7 mouse cellular contexts compared by ENCODE assay signal in the genomic region with DNA sequence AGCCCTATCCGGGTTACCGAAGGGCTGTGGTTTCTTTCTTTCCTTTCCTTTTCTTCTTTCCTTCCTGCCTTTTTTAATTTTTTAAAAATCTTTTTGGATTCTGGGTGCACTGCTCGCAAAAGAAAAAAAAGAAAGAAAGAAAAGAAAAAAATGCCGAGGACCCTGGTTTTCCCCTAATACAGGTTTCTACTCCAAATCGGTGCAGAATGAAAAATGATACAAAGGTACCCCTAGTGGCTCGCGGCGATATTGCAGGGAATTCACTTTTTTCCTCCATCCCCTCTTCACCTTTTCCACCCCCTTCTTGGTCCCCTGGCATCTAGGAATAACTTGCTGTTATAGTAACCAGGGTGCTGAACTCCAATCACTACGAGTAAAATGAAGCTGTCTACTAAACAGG.
DNase-seq lines count a peak whose midpoint lies in the region; ATAC-seq and TF ChIP-seq lines count a peak whose summit lies in the region.

No protein-coding gene starts in this region.

- in situ Hi-C loops in Patski (cut with MboI; ENCODE audit: low pct_unique_long_range_greater_than_20kb), result no loop called here

- H3K27me3 ChIP-seq in Patski, result peaks cover 49% of the 10 kb centered on the region
- no peaks in the 10 kb centered on the region for H3K27me3 ChIP-seq in forebrain, embryonic 13.5 days
- H3K27me3 ChIP-seq in hindbrain, embryonic 14.5 days (ENCODE audit: control insufficient read depth, insufficient read depth, low read length), result no peaks in the 10 kb centered on the region
- H3K27me3 ChIP-seq in midbrain, embryonic 12.5 days, result no peaks in the 10 kb centered on the region

- H3K4me2 ChIP-seq in forebrain, embryonic 13.5 days, result peak overlapping the region; percentile 75
- peak overlapping the region; percentile 50 for H3K4me2 ChIP-seq in hindbrain, embryonic 14.5 days (replicated peaks)
- H3K4me2 ChIP-seq in midbrain, embryonic 12.5 days (replicated peaks), result peak overlapping the region; percentile 71

- no peaks in the 10 kb centered on the region for H3K9me3 ChIP-seq in forebrain, embryonic 13.5 days (replicated peaks)
- H3K9me3 ChIP-seq in hindbrain, embryonic 14.5 days (ENCODE audit: control insufficient read depth, low read length), result no peaks in the 10 kb centered on the region
- no peaks in the 10 kb centered on the region for H3K9me3 ChIP-seq in midbrain, embryonic 12.5 days

- WGBS in forebrain, embryonic 13.5 days, result under 1% methylated on average over 9 of the region's 9 CpGs
- WGBS in hindbrain, embryonic 14.5 days, result 0% methylated on average over 9 of the region's 9 CpGs
- WGBS in midbrain, embryonic 12.5 days, result 1% methylated on average over 9 of the region's 9 CpGs

- peak overlapping the region; percentile 60 for H3K4me3 ChIP-seq in forebrain, embryonic 13.5 days
- peak overlapping the region; percentile 64 for H3K4me3 ChIP-seq in hindbrain, embryonic 14.5 days (replicated peaks; ENCODE audit: low read length)
- peak overlapping the region; percentile 54 for H3K4me3 ChIP-seq in midbrain, embryonic 12.5 days

- H3K4me1 ChIP-seq in forebrain, embryonic 13.5 days, result peaks cover 25% of the 10 kb centered on the region
- peaks cover 28% of the 10 kb centered on the region for H3K4me1 ChIP-seq in hindbrain, embryonic 14.5 days (replicated peaks; ENCODE audit: control insufficient read depth, insufficient read depth, low read length)
- 0 out of 2 replicates have a peak, but pooled peaks cover 5% of the 10 kb centered on the region for H3K4me1 ChIP-seq in midbrain, embryonic 12.5 days

- POLR2A ChIA-PET in Patski (lab: Charles Lee), result no interaction called here

- CTCF ChIA-PET in Patski (lab: Charles Lee), result no interaction called here

- H3K27ac ChIP-seq in forebrain, embryonic 13.5 days, result no peak overlapping the region
- peak overlapping the region; percentile 81 for H3K27ac ChIP-seq in hindbrain, embryonic 14.5 days
- no peak overlapping the region for H3K27ac ChIP-seq in midbrain, embryonic 12.5 days (replicated peaks)

- peak; percentile 82 for TF ChIP-seq CTCF in Patski (IDR thresholded peaks at IDR 0.05)

- no peak for DNase-seq in Patski (ENCODE audit: low read depth, low spot score)
- DNase-seq in hindbrain, embryonic 14.5 days (ENCODE audit: low spot score), result peak; percentile 88
- DNase-seq in left cerebral cortex, adult 18-20 months (ENCODE audit: low spot score in 2 of 2), result peak; percentile 68 to 77
- peak; percentile 6 to 18 for DNase-seq in urinary bladder, postnatal 36 days (ENCODE audit: low spot score in 2 of 2)

- H3K9ac ChIP-seq in forebrain, embryonic 13.5 days, result peak overlapping the region; percentile 73
- peak overlapping the region; percentile 81 for H3K9ac ChIP-seq in hindbrain, embryonic 14.5 days
- H3K9ac ChIP-seq in midbrain, embryonic 12.5 days (replicated peaks), result peak overlapping the region; percentile 57

- ATAC-seq in Patski, result peak; percentile 49
- peak; percentile 57 for ATAC-seq in cerebellum, adult (ENCODE audit: insufficient number of reproducible peaks, low FRiP score, low TSS enrichment)
- ATAC-seq in forebrain, embryonic 13.5 days, result peak; percentile 63
- peak; percentile 61; the same call in 1 of the 2 replicates for ATAC-seq in hindbrain, embryonic 14.5 days (ENCODE audit: low FRiP score)
- peak; percentile 38; the same call in 1 of the 2 replicates for ATAC-seq in midbrain, embryonic 12.5 days (ENCODE audit: low FRiP score, low read depth)

- H3K36me3 ChIP-seq in forebrain, embryonic 13.5 days (ENCODE audit: poor library complexity, severe bottlenecking), result no peaks in the 10 kb centered on the region
- H3K36me3 ChIP-seq in hindbrain, embryonic 14.5 days (replicated peaks; ENCODE audit: control insufficient read depth, insufficient read depth), result no peaks in the 10 kb centered on the region
- no peaks in the 10 kb centered on the region for H3K36me3 ChIP-seq in midbrain, embryonic 12.5 days
